Mouse (Mus musculus): Measurements from ENCODE around the gene Orai2. TPM values are rescaled to one million over a fixed set of nuclear protein-coding genes. Genes with fewer than 3 reads are reported as not detected.
"Not testable (repeated sequence)": the region's sequence is repeated elsewhere in the genome, so short reads cannot be mapped to it uniquely, and the experiment has no call there.

Gene Orai2
- polyA plus RNA-seq, 1 experiment from 2014 or later, result 6.0 TPM

- H3K36me3 ChIP-seq (replicated peaks; ENCODE audit: control insufficient read depth, insufficient read depth, low read depth, low read length); H3K27me3 ChIP-seq (ENCODE audit: control insufficient read depth, insufficient read depth, low read length); H3K4me2 ChIP-seq (ENCODE audit: low read depth, low read length); DNase-seq (ENCODE audit: low spot score); H3K9ac ChIP-seq (replicated peaks; ENCODE audit: low read length); H3K27ac ChIP-seq (replicated peaks; ENCODE audit: low read depth, low read length); H3K4me1 ChIP-seq (ENCODE audit: control insufficient read depth, insufficient read depth, low read length); H3K9me3 ChIP-seq (replicated peaks; ENCODE audit: control insufficient read depth, low read length); ATAC-seq (replicated peaks; ENCODE audit: insufficient number of reproducible peaks, low FRiP score, low TSS enrichment, low read depth); H3K4me3 ChIP-seq (ENCODE audit: low read depth, low read length): not testable (repeated sequence)
- 90% methylated on average over 14 of the region's 14 CpGs for WGBS
Observed at GRCm38 (mm10) chr5:136211341-136212102, 41.0 kb upstream of the Orai2 start.

GRCm38 (mm10) chr5:136210549-136210948 is 40.0 kb upstream of the Orai2 start:
- H3K9me3 ChIP-seq (replicated peaks; ENCODE audit: control insufficient read depth, low read length), result no peaks in the 10 kb centered on the region
- H3K4me3 ChIP-seq (ENCODE audit: low read depth, low read length), result no peak overlapping the region
- H3K9ac ChIP-seq (replicated peaks; ENCODE audit: low read length), result no peak overlapping the region
- no peak overlapping the region for H3K4me2 ChIP-seq (ENCODE audit: low read depth, low read length)
- DNase-seq (ENCODE audit: low spot score) (no peak), ATAC-seq (replicated peaks; ENCODE audit: insufficient number of reproducible peaks, low FRiP score, low TSS enrichment, low read depth) (no peak)
- no peaks in the 10 kb centered on the region for H3K27me3 ChIP-seq (ENCODE audit: control insufficient read depth, insufficient read depth, low read length)
- H3K4me1 ChIP-seq (ENCODE audit: control insufficient read depth, insufficient read depth, low read length), result no peaks in the 10 kb centered on the region
- 83% methylated on average over 5 of the region's 5 CpGs for WGBS
- H3K27ac ChIP-seq (replicated peaks; ENCODE audit: low read depth, low read length), result no peak overlapping the region
- no peaks in the 10 kb centered on the region for H3K36me3 ChIP-seq (replicated peaks; ENCODE audit: control insufficient read depth, insufficient read depth, low read depth, low read length)

GRCm38 (mm10) chr5:136201832-136202231 is 31.3 kb upstream of the Orai2 start:
- H3K9ac ChIP-seq (replicated peaks; ENCODE audit: low read length), result no peak overlapping the region
- no peak overlapping the region for H3K4me2 ChIP-seq (ENCODE audit: low read depth, low read length)
- H3K27ac ChIP-seq (replicated peaks; ENCODE audit: low read depth, low read length), result no peak overlapping the region
- H3K4me1 ChIP-seq (ENCODE audit: control insufficient read depth, insufficient read depth, low read length), result no peaks in the 10 kb centered on the region
- whole genome bisulfite sequencing, result 33% methylated on average over 7 of the region's 7 CpGs
- no peaks in the 10 kb centered on the region for H3K9me3 ChIP-seq (replicated peaks; ENCODE audit: control insufficient read depth, low read length)
- no peaks in the 10 kb centered on the region for H3K27me3 ChIP-seq (ENCODE audit: control insufficient read depth, insufficient read depth, low read length)
- no peak overlapping the region for H3K4me3 ChIP-seq (ENCODE audit: low read depth, low read length)
- DNase-seq (ENCODE audit: low spot score) (peak; percentile 89), ATAC-seq (replicated peaks; ENCODE audit: insufficient number of reproducible peaks, low FRiP score, low TSS enrichment, low read depth) (no peak)
- H3K36me3 ChIP-seq (replicated peaks; ENCODE audit: control insufficient read depth, insufficient read depth, low read depth, low read length), result no peaks in the 10 kb centered on the region

GRCm38 (mm10) chr5:136199526-136199925 is 29.0 kb upstream of the Orai2 start:
- peaks cover 12% of the 10 kb centered on the region for H3K36me3 ChIP-seq (replicated peaks; ENCODE audit: control insufficient read depth, insufficient read depth, low read depth, low read length)
- H3K4me2 ChIP-seq (ENCODE audit: low read depth, low read length), result peak overlapping the region; percentile 50
- H3K4me3 ChIP-seq (ENCODE audit: low read depth, low read length), result peak overlapping the region; percentile 99
- no peaks in the 10 kb centered on the region; the same call in 1 of the 2 replicates for H3K9me3 ChIP-seq (replicated peaks; ENCODE audit: control insufficient read depth, low read length)
- WGBS, result 36% methylated on average over 11 of the region's 11 CpGs
- H3K27me3 ChIP-seq (ENCODE audit: control insufficient read depth, insufficient read depth, low read length), result no peaks in the 10 kb centered on the region
- peak overlapping the region; percentile 90 for H3K9ac ChIP-seq (replicated peaks; ENCODE audit: low read length)
- ATAC-seq (replicated peaks; ENCODE audit: insufficient number of reproducible peaks, low FRiP score, low TSS enrichment, low read depth) (no peak), DNase-seq (ENCODE audit: low spot score) (peak; percentile 25)
- H3K27ac ChIP-seq (replicated peaks; ENCODE audit: low read depth, low read length), result no peak overlapping the region
- no peaks in the 10 kb centered on the region for H3K4me1 ChIP-seq (ENCODE audit: control insufficient read depth, insufficient read depth, low read length)

- peak within 1 kb of the TSS; percentile 99 for H3K4me3 ChIP-seq (ENCODE audit: low read depth, low read length)
- under 1% methylated on average over 62 of the region's 62 CpGs for WGBS
- peak; percentile 80 for ATAC-seq (replicated peaks; ENCODE audit: insufficient number of reproducible peaks, low FRiP score, low TSS enrichment, low read depth)
- H3K9me3 ChIP-seq (replicated peaks; ENCODE audit: control insufficient read depth, low read length), result no peaks in the 10 kb centered on the region; the same call in 1 of the 2 replicates
- no peaks in the 10 kb centered on the region for H3K27me3 ChIP-seq (ENCODE audit: control insufficient read depth, insufficient read depth, low read length)
- DNase-seq (ENCODE audit: low spot score), result peak; percentile 97
- no peaks in the 10 kb centered on the region for H3K4me1 ChIP-seq (ENCODE audit: control insufficient read depth, insufficient read depth, low read length)
- peaks cover 12% of the 10 kb centered on the region for H3K36me3 ChIP-seq (replicated peaks; ENCODE audit: control insufficient read depth, insufficient read depth, low read depth, low read length)
- peak within 1 kb of the TSS; percentile 41; the same call in 1 of the 2 replicates for H3K27ac ChIP-seq (replicated peaks; ENCODE audit: low read depth, low read length)
- H3K4me2 ChIP-seq (ENCODE audit: low read depth, low read length), result peak within 1 kb of the TSS; percentile 72
- peak within 1 kb of the TSS; percentile 90 for H3K9ac ChIP-seq (replicated peaks; ENCODE audit: low read length)
Observed at GRCm38 (mm10) chr5:136198474-136199391, 28.2 kb upstream of the Orai2 start, which contains the start of gene Prkrip1. Gene Prkrip1, minus strand, starts transcription at chr5:136198963.

- DNase-seq (ENCODE audit: low spot score) (no peak), ATAC-seq (replicated peaks; ENCODE audit: insufficient number of reproducible peaks, low FRiP score, low TSS enrichment, low read depth) (no peak)
- WGBS, result 84% methylated on average over 7 of the region's 7 CpGs
- no peaks in the 10 kb centered on the region for H3K27me3 ChIP-seq (ENCODE audit: control insufficient read depth, insufficient read depth, low read length)
- no peaks in the 10 kb centered on the region for H3K4me1 ChIP-seq (ENCODE audit: control insufficient read depth, insufficient read depth, low read length)
- no peak overlapping the region for H3K4me2 ChIP-seq (ENCODE audit: low read depth, low read length)
- H3K4me3 ChIP-seq (ENCODE audit: low read depth, low read length), result no peak overlapping the region
- no peaks in the 10 kb centered on the region; the same call in 1 of the 2 replicates for H3K9me3 ChIP-seq (replicated peaks; ENCODE audit: control insufficient read depth, low read length)
- peaks cover 14% of the 10 kb centered on the region for H3K36me3 ChIP-seq (replicated peaks; ENCODE audit: control insufficient read depth, insufficient read depth, low read depth, low read length)
- no peak overlapping the region for H3K27ac ChIP-seq (replicated peaks; ENCODE audit: low read depth, low read length)
- H3K9ac ChIP-seq (replicated peaks; ENCODE audit: low read length), result no peak overlapping the region
Observed at GRCm38 (mm10) chr5:136191870-136192269, 21.4 kb upstream of the Orai2 start.

GRCm38 (mm10) chr5:136186723-136187122 is 16.2 kb upstream of the Orai2 start:
- WGBS, result 47% methylated on average over 4 of the region's 4 CpGs
- peak; percentile 66 for DNase-seq (ENCODE audit: low spot score)
- no peak overlapping the region for H3K27ac ChIP-seq (replicated peaks; ENCODE audit: low read depth, low read length)
- no peak overlapping the region for H3K9ac ChIP-seq (replicated peaks; ENCODE audit: low read length)
- ATAC-seq (replicated peaks; ENCODE audit: insufficient number of reproducible peaks, low FRiP score, low TSS enrichment, low read depth), result 0 out of 2 replicates have a peak, but pooled peaks have one; percentile 70
- no peaks in the 10 kb centered on the region for H3K9me3 ChIP-seq (replicated peaks; ENCODE audit: control insufficient read depth, low read length)
- H3K4me2 ChIP-seq (ENCODE audit: low read depth, low read length), result no peak overlapping the region
- H3K27me3 ChIP-seq (ENCODE audit: control insufficient read depth, insufficient read depth, low read length), result no peaks in the 10 kb centered on the region
- H3K4me1 ChIP-seq (ENCODE audit: control insufficient read depth, insufficient read depth, low read length), result no peaks in the 10 kb centered on the region
- H3K4me3 ChIP-seq (ENCODE audit: low read depth, low read length), result no peak overlapping the region
- H3K36me3 ChIP-seq (replicated peaks; ENCODE audit: control insufficient read depth, insufficient read depth, low read depth, low read length), result peaks cover 4% of the 10 kb centered on the region; the same call in 1 of the 2 replicates

Measured in embryonic facial prominence, embryonic 11.5 days (tissue).